Mouse (Mus musculus): ENCODE results near the gene Hspd1.

Gene Hspd1

DNA sequence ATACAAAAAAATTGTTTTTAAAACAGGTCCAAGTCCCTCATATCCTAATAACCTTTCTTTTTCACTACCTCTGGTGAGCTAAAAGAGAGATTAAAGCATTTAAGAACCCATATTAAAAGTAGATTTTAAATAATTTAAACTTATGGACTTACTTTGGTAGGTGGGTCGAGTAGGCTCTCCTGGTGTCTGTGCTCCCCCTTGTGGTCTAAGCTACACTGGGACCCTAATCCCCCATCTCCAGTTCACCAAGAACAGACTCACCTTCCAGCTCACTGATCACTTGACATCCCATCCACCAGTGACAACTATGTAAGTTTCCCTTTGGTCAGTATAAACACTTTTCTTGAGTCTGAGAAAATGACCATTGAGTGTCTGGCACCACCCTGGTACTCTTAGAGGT is 45.8 kb downstream of the Hspd1 start:
- no peak for DNase-seq (ENCODE audit: extremely low spot score, low spot score)

DNA sequence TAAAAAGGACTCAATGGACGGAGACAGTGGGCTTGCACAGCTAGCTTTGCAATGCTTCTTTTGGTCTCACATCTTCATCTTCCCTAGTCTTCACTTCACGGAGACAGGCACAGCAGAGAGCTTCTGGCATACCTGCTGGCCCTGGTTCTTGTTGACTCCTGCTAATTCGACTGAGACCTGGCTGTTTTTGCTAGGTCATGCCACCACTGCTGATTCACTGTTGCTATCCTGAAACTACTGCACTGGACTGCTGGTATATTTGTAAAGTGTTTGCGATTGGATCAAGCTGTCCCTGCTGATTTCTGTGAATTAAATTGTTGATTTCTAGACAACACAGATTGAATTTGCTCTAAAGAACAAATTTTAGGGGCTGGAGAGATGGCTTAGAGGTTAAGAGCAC is 46.4 kb downstream of the Hspd1 start:
- DNase-seq (ENCODE audit: extremely low spot score, low spot score) = no peak

DNA sequence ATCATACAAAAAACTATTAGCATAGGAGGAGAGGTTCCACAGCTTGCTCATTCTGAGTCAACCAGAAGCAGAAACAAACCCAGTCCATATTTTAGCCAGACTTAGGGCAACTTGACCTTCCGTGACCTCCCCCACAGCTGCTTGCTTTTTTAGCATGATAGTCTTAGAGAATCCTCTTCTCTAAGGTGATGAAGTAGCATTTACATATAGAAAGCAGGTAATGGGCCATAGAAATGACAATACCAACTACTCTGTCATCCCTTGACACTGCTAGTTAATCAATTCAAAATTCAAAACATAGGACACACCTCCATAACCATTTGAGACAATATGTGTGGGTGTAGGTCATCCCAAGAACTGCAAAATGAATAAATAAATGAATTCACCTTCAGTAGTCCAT is 48.1 kb downstream of the Hspd1 start:
- DNase-seq (ENCODE audit: extremely low spot score, low spot score) = no peak

DNA sequence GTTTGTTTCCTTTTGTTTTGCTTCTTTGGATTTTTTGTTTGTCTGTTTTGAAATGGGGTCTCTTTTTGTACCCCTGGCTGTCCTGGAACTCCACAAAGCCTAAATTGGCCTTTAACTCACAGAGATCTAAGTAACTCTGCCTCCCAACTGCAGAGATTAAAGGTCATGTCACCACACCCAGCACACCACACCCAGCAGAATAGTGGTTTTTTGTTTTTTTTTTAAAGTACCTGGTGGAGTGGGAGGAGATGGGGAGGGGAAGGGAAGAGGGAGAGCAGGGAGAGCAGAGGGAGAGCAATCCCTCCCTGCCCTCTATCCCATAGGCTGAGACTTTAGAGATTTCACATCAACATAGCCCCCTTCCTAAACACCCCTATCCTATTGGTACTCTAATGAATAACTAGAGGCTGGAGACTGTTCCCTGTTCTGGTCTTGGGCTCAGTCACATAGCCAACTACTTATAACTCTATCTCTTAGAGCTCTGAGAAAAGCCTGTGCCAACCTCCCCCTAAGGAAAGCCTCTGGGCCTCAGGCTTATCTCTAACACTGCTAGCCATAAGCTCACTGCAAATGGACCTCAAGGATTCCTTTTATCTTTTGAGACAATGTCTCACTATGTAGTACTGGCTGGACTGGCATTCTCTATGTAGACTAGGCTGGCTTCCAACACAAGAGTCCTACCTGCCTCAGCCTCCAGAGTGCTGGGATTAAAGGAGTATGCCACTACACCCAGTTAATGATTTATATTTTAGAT is 56.8 kb downstream of the Hspd1 start:
- no peak for DNase-seq (ENCODE audit: extremely low spot score, low spot score)

DNA sequence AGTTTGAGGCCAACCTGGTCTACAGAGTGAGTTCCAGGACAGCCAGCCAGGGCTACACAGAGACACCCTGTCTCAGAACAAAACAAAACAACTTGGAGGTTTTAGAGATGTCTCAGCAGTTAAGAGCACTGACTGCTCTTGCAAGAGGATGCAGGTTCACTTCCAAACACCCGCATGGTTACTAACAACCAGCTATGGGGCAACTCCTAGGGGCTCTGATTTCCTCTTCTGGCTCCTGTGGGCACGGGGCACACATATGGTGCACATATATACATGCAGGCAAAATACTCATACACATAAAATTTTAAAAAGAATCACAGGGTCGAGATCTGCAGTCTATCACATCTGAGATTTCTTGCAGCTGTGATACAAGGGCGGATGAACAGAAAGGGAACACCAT is 58.6 kb downstream of the Hspd1 start:
- DNase-seq (ENCODE audit: extremely low spot score, low spot score) = no peak

DNA sequence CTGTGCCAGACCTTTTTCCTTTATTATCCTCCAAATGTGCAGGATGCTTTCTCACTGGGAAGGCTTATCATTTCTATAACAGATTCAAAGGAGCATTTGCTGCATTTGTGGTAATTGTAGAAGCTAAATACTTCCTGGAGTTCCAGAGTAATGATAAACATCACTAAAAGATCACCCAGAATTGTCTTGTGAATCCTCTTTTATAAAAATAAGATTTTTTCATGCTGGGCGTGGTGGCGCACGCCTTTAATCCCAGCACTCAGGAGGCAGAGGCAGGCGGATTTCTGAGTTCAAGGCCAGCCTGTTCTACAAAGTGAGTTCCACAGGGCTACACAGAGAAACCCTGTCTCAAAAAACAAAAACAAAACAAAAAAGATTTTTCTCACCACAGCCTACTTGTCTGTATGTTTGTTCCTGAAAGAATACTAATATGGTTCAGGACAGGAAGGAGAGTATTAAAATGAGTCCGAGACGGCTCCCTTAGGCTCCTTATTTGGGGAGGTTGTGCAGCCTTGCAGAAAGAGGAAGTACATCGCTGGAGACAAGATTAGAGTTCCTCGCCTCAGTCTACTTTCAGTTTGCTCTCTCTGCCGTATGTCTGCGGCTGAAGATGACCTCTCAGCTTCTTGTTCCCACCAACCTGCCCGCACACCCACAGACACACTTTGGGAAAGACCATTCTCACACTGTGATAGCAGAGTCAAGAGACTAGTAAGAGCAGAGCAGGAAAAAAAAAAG is 59.4 kb downstream of the Hspd1 start:
- DNase-seq (ENCODE audit: extremely low spot score, low spot score) = no peak

DNA sequence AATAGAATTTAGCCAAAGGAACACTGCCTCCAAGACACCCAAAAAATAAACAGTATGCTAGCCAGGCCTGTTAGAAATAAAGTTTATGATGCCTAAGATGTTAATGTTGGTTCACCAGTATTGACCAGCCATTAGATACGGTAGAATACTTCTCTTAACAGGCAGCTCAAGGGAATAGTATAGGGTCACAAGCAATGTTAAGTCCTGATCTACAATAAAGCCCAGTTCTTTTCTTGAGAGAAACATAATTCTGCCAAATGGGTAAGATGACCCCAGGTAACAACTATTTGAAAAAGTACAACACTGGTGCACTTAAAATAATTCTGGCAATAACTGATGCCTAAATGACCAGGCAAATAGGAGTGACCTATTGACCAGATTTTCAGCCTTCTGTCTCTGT is 60.1 kb downstream of the Hspd1 start:
- DNase-seq (ENCODE audit: extremely low spot score, low spot score) = no peak

Data from neural tube, embryonic 10.5 days (tissue).